Mouse (Mus musculus) CH12.LX (cell line): Measurements from ENCODE around the gene Thsd1. TPM values are rescaled to one million over a fixed set of nuclear protein-coding genes. Genes with fewer than 3 reads are reported as not detected.

Experiments used
- CHD1 ChIP-seq: IDR thresholded peaks from 2 replicates; pipeline ENCODE4 v1.6.1; 2012; ENCODE audit warnings: low read depth, low read length, improper control_type of control experiment, inconsistent platforms
- RCOR1 ChIP-seq: conservative IDR thresholded peaks from 2 replicates; pipeline ENCODE4 v1.6.1; 2012; ENCODE audit warnings: low read depth, mild to moderate bottlenecking, inconsistent platforms, low read length, improper control_type of control experiment
- polyA plus RNA-seq: library from polyadenylated mRNA; unstranded; fragments of >175 nt; gene quantifications from 2 replicates; pipeline ENCODE4 v1.2.1, GENCODE M21; 2012; ENCODE audit warnings: low read depth; ENCODE audit not compliant: insufficient read length
- total RNA-seq, 2 experiments: library from RNA; depleted of rRNA; stranded (reverse); fragments of 300-350 nt in 1 of 2; fragments of >200 nt in 1 of 2; gene quantifications; 2 replicates each; pipeline ENCODE4 v1.2.3; 2012 to 2014

Thsd1 gene
- total and polyA plus RNA-seq, 3 experiments = 0.12 to 0.83 (median 0.30) TPM

DNA sequence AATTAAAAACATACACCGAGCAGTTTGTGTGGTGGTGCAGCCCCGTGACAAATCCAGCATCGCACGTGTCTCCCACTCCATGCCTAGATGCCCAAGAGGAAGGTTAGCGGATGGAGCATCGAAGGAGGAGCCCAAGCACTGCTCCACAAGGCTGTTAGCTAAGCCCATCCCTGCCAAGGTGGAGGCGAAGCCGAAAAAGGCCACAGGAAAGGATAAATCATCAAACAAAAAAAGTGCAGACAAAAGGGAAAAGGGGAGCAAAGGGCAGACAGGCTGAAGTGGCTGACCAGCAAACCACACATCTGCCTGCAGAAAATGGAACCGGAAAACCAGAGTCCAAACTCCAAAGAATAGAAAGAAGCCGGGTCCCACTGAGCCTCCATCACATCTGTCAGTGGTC is 79.9 kb downstream of the Thsd1 start (continued):
- TF ChIP-seq RCOR1 (no peak), CHD1 (no peak)

Other genes with a start within 250 kb of the Thsd1 start
- gene Atp7b, start 167.0 kb upstream of the Thsd1 start, total RNA-seq (2012; rRNA removed) = 2.9 and 3.1 TPM in 2 replicates
- gene Atp7b, start 167.0 kb upstream of the Thsd1 start, total RNA-seq (2014; rRNA removed) = 0.47 and 0.51 TPM in 2 replicates
- 1.2 and 1.5 TPM in 2 replicates for gene Atp7b, start 167.0 kb upstream of the Thsd1 start, polyA plus RNA-seq
- gene Alg11, start 166.6 kb upstream of the Thsd1 start, total RNA-seq (2012; rRNA removed) = 13.7 and 14.3 TPM in 2 replicates
- 14.3 and 16.1 TPM in 2 replicates for gene Alg11, start 166.6 kb upstream of the Thsd1 start, total RNA-seq (2014; rRNA removed)
- gene Alg11, start 166.6 kb upstream of the Thsd1 start, polyA plus RNA-seq = 10.9 and 11.9 TPM in 2 replicates
- gene Nek5, start 102.3 kb upstream of the Thsd1 start, total RNA-seq (2012; rRNA removed) = not detected in 2 replicates
- gene Nek5, start 102.3 kb upstream of the Thsd1 start, total RNA-seq (2014; rRNA removed) = not detected in 2 replicates
- gene Nek5, start 102.3 kb upstream of the Thsd1 start, polyA plus RNA-seq = not detected in 2 replicates
- 4.0 and 4.7 TPM in 2 replicates for gene Nek3, start 60.9 kb upstream of the Thsd1 start, total RNA-seq (2012; rRNA removed)
- 4.1 and 4.4 TPM in 2 replicates for gene Nek3, start 60.9 kb upstream of the Thsd1 start, total RNA-seq (2014; rRNA removed)
- 3.3 and 3.4 TPM in 2 replicates for gene Nek3, start 60.9 kb upstream of the Thsd1 start, polyA plus RNA-seq
- gene Ckap2, start 41.5 kb upstream of the Thsd1 start, total RNA-seq (2012; rRNA removed) = 19.5 and 24.7 TPM in 2 replicates
- 48.8 and 53.2 TPM in 2 replicates for gene Ckap2, start 41.5 kb upstream of the Thsd1 start, total RNA-seq (2014; rRNA removed)
- gene Ckap2, start 41.5 kb upstream of the Thsd1 start, polyA plus RNA-seq = 31.3 and 36.4 TPM in 2 replicates
- 17.8 and 21.2 TPM in 2 replicates for gene Vps36, start 34.5 kb upstream of the Thsd1 start, total RNA-seq (2012; rRNA removed)
- 24.7 and 25.9 TPM in 2 replicates for gene Vps36, start 34.5 kb upstream of the Thsd1 start, total RNA-seq (2014; rRNA removed)
- gene Vps36, start 34.5 kb upstream of the Thsd1 start, polyA plus RNA-seq = 43.1 and 46.5 TPM in 2 replicates
- not detected in 2 replicates for gene Tpte, start 56.1 kb downstream of the Thsd1 start, total RNA-seq (2012; rRNA removed)
- not detected in 2 replicates for gene Tpte, start 56.1 kb downstream of the Thsd1 start, total RNA-seq (2014; rRNA removed)
- not detected in 2 replicates for gene Tpte, start 56.1 kb downstream of the Thsd1 start, polyA plus RNA-seq
- 10.3 and 12.1 TPM in 2 replicates for gene Slc25a15, start 171.3 kb downstream of the Thsd1 start, total RNA-seq (2012; rRNA removed)
- 10.1 and 10.7 TPM in 2 replicates for gene Slc25a15, start 171.3 kb downstream of the Thsd1 start, total RNA-seq (2014; rRNA removed)
- gene Slc25a15, start 171.3 kb downstream of the Thsd1 start, polyA plus RNA-seq = 5.6 and 6.4 TPM in 2 replicates
- gene Mrps31, start 184.0 kb downstream of the Thsd1 start, total RNA-seq (2012; rRNA removed) = 22.0 and 28.2 TPM in 2 replicates
- gene Mrps31, start 184.0 kb downstream of the Thsd1 start, total RNA-seq (2014; rRNA removed) = 53.7 and 67.4 TPM in 2 replicates
- gene Mrps31, start 184.0 kb downstream of the Thsd1 start, polyA plus RNA-seq = 30.0 and 31.1 TPM in 2 replicates